Mouse (Mus musculus): ENCODE results near the gene Slc5a5. TPM values are rescaled to one million over a fixed set of nuclear protein-coding genes. Genes with fewer than 3 reads are reported as not detected.
A peak's percentile ranks its signal among the peaks of the same experiment; 100 is the strongest.
"Not testable (repeated sequence)": the region's sequence is repeated elsewhere in the genome, so short reads cannot be mapped to it uniquely, and the experiment has no call there.

The Slc5a5 gene
- polyA plus RNA-seq, 1 experiment, result not detected

DNA sequence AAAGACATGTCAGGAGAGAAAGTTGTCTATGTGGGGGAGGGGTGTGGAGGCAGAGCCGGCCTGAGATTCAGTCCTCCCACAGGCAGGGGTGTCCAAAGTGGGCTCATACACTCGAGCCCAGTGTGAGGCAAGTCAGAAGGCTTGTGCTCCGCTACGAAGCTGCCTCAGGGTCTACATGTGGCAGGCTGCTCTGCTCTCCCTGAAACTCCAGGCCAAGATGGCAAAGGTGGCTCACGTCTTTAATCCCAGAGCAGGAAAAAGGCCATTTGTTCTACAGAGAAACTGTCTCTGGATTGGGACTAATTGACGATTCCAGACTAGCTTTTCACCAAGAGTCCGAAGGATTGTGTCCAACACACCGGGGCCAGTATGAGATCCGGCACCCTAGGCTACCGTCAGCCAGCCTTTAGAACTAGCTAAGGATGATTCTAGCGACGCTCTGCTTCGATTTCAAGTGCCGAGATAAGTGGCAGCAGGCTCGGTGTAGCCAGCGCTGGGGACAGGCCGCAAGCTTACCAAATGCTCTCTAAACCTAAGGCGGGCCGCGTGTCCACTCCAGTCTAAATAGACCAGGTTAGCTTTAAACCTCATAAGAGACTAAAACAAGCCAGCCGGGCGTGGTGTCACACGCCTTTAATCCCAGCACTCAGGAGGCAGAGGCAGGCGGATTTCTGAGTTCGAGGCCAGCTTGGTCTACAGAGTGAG, 3.9 kb upstream of the Slc5a5 start:
- H3K4me3 ChIP-seq (ENCODE audit: insufficient read depth, low read length), result peak overlapping the region; percentile 98
- H3K4me1 ChIP-seq (ENCODE audit: control insufficient read depth, insufficient read depth, low read length), result peaks cover 16% of the 10 kb centered on the region
- H3K27ac ChIP-seq (ENCODE audit: insufficient read depth, low read depth, low read length), result peak overlapping the region; percentile 65
- no peak for TF ChIP-seq CTCF (IDR thresholded peaks at IDR 0.05; ENCODE audit: low read depth, low read length)
- no peak for TF ChIP-seq POLR2A (IDR thresholded peaks at IDR 0.05; ENCODE audit: borderline replicate concordance, low read depth, low read length)

DNA sequence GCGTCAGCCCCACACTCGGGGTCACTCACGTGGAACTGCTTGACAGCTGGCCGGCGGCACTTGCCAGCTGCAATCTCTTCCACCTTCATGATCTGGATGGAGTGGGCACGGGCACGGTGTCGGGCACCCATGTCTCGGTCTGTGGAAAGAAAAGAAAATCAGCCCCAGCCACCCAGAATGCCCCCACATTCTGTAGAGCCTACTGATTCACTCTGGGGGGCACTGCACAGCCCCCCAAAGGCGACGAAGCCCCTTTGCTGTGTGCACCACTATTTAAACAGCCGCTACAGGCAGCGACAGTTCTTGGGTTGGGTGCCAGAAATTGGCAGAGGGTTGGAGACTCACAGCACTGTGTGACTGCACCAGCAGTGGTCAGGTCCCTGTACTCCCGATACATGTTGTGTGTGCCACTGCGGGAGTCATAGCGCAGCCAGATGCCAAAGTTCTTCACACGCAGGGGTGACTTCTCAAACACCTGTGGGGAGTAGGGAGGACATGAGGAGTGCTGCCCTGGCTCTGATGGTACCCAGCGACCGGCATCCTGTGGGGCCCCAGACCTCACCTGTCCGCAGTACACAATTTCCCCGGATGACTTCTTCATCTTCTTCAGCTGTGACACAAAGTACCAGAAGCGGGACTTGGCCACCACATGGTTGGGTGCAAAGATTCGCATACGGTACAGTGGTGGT, 3.2 kb upstream of the Slc5a5 start:
- not testable (repeated sequence) for H3K27ac ChIP-seq (ENCODE audit: insufficient read depth, low read depth, low read length)
- H3K4me1 ChIP-seq (ENCODE audit: control insufficient read depth, insufficient read depth, low read length), result peaks cover 10% of the 10 kb centered on the region
- H3K4me3 ChIP-seq (ENCODE audit: insufficient read depth, low read length), result peak overlapping the region; percentile 98

DNA sequence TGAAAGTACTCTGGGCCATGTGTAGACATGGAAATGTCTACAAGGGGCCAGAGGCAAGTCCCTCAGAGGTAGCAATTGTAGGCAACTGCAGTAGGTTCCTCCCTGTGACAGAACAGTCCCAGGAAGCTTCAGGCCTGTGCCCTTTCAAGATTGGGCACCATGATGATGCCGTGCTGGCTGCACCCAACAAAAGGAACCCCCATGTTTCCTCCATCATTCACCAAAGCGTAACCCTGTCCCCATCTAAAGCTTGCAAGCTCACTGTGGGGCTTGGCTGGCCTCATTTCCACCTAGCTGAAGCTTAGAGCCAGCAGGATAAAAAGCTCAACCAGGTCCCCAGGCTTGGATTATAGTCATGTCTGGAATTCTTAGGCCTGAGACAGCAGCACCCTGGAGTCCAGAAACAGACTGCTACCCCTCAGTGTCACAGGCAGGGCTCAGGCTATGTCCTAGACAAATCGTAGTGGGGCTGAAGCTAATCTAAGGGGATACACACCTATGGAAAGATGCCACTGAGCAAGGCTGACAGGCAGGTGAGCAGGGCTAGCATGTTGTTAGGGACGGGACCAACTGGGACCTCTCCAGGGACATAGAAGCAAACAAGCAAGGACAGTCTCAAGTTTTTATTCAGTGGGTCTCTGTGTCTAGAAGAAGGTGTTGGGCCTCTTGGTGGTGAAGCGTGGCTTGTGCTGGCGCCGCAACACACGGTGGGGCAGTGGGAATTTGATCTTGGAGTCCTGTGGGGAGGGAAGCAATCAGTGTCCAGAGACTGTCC, 2.4 kb upstream of the Slc5a5 start:
- Histone ChIP-seq H3K4me1 (ENCODE audit: control insufficient read depth, insufficient read depth, low read length) (peaks cover 6% of the 10 kb centered on the region; the same call in 1 of the 2 replicates), H3K4me3 (ENCODE audit: insufficient read depth, low read length) (no peak overlapping the region), H3K27ac (ENCODE audit: insufficient read depth, low read depth, low read length) (no peak overlapping the region)
- TF ChIP-seq CTCF (IDR thresholded peaks at IDR 0.05; ENCODE audit: low read depth, low read length), result no peak
- no peak for TF ChIP-seq POLR2A (IDR thresholded peaks at IDR 0.05; ENCODE audit: borderline replicate concordance, low read depth, low read length)

DNA sequence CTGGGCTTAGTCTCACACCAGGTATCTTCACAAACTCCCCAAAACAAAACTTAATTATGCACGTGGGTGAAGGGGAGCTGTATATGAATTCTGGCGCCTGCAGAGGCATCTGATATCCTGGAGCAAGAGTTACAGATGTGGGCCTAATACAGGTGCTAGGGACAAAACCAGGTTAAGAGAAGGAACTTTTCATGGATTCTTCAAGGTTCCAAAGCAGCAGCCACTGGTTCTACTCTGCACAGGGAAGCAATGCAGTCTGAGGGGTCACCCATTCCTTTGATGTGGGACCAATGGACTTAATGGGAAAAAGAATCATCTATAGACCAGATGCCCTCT, 1.8 kb upstream of the Slc5a5 start:
- peaks cover 6% of the 10 kb centered on the region; the same call in 1 of the 2 replicates for H3K4me1 ChIP-seq (ENCODE audit: control insufficient read depth, insufficient read depth, low read length)
- no peak overlapping the region for H3K27ac ChIP-seq (ENCODE audit: insufficient read depth, low read depth, low read length)
- TF ChIP-seq POLR2A (IDR thresholded peaks at IDR 0.05; ENCODE audit: borderline replicate concordance, low read depth, low read length) (no peak), CTCF (IDR thresholded peaks at IDR 0.05; ENCODE audit: low read depth, low read length) (no peak)
- no peak overlapping the region for H3K4me3 ChIP-seq (ENCODE audit: insufficient read depth, low read length)

DNA sequence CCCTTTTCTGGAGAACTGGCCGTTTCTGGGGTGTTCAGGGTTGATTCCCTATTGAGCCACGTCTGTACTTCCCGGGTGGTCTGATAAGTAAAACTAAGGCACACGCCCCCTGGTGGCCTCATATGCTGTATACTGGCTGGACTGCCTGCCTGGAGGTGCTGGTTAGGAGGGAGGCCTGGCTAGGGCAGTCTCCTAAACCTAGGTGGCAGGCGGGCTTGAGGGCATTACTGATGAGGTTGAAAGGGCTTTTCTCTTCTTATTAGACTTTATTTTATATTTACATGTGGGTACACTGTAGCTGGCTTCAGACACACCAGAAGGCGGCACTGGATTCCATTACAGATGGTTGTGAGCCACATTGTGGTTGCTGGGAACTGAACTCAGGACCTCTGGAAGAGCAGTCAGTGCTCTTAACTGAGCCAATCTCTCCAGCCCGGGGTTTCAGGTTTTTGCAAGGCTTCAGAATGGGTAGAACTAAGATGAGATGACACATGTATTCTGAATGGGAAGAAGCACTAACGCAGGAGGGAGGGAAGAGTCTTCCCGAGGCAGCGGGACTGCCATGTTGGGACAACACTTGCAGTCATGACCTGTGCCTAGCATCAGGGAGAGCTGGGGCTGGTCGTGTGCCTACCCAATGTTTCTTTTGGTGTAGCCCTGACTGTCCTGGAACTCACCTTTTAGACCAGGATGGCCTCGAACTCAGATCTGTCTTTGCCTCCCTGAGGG, 1.3 kb upstream of the Slc5a5 start:
- TF ChIP-seq POLR2A (IDR thresholded peaks at IDR 0.05; ENCODE audit: borderline replicate concordance, low read depth, low read length) (peak; percentile 49; the same call in 1 of the 2 replicates), CTCF (IDR thresholded peaks at IDR 0.05; ENCODE audit: low read depth, low read length) (peak; percentile 87)
- no peak overlapping the region for H3K4me3 ChIP-seq (ENCODE audit: insufficient read depth, low read length)
- peaks cover 5% of the 10 kb centered on the region; the same call in 1 of the 2 replicates for H3K4me1 ChIP-seq (ENCODE audit: control insufficient read depth, insufficient read depth, low read length)
- no peak overlapping the region for H3K27ac ChIP-seq (ENCODE audit: insufficient read depth, low read depth, low read length)

DNA sequence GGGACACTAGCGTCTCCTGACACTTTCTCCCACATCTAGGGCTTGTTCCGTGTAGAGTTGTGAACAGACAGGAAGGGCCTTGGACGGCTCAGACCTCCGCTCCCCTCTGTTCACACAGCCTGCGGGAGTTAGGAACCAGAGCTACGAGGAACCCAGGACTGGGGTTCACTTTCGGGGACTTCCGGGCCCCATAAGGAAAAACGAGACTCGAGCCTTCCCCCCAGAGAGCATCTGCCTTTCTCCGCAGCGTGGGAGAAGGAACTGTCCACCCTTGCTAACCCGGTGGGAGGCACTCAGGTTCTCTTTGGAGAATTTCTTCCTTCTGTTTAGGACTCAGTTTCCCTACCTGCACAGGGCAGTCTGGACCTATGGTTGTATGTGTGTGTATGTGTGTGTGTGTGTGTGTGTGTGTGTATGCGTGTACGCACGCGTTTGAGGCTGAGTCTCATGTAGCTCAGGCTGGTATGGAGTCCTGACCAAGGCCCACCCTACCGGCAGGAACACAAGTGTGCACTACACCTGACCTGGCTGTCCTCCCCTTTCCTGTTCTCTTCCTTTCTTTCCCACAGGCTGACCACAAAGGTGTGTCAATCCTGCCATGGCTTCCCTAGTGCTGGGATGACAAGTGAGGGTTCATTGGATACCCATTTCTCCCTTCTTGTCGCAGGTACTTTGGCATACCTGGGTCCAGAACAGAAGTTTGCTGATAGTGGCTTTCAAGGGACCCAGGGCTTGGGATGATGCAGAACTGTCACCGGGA, 519 bp upstream of the Slc5a5 start:
- Histone ChIP-seq H3K27ac (ENCODE audit: insufficient read depth, low read depth, low read length) (no peak overlapping the region), H3K4me3 (ENCODE audit: insufficient read depth, low read length) (no peak overlapping the region), H3K4me1 (ENCODE audit: control insufficient read depth, insufficient read depth, low read length) (no peaks in the 10 kb centered on the region)
- TF ChIP-seq CTCF (IDR thresholded peaks at IDR 0.05; ENCODE audit: low read depth, low read length), result no peak
- TF ChIP-seq POLR2A (IDR thresholded peaks at IDR 0.05; ENCODE audit: borderline replicate concordance, low read depth, low read length), result no peak

DNA sequence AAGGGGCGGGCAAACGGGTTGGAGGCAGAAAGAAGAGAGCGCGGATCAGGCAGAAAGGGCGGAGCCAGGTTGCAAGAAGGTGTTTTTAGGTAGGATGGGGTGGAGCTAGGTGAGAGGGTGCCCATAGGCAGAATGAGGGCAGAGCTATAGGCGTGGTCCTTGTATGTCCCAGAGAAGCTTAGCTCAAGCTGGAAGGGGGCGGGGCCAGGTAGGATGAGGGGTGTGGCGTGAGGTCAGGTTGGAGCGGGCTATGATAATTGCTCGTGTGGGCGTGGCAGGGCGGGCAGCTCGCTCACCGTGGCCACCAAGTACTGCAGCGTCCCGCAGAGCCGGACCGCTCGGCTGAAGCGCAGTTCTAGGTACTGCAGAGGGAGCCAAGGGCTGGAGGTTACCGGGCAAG, 1.2 kb downstream of the Slc5a5 start:
- no peaks in the 10 kb centered on the region for H3K4me1 ChIP-seq (ENCODE audit: control insufficient read depth, insufficient read depth, low read length)

DNA sequence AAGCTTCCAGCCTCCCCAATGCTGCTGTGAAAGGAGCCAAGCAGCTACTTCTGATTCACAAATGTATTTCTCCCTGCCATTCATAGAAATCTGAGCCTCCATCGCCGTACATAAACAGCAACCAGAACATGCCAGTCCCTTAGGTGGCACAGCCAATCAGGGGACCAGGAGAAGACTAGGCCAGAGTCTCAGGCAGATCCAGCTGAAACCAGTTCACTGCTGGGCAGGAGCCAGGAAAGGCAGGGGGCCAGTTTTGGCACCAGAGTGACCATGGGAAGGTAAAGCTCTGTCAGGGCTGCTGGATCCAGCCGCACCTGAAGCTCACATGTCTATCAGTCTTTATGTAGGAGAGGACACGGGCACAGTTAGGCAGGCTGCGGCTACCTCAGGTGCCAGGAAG, 1.9 kb downstream of the Slc5a5 start:
- Histone ChIP-seq H3K4me3 (ENCODE audit: insufficient read depth, low read length) (no peak overlapping the region), H3K27ac (ENCODE audit: insufficient read depth, low read depth, low read length) (no peak overlapping the region)
- no peak for TF ChIP-seq POLR2A (IDR thresholded peaks at IDR 0.05; ENCODE audit: borderline replicate concordance, low read depth, low read length)
- TF ChIP-seq CTCF (IDR thresholded peaks at IDR 0.05; ENCODE audit: low read depth, low read length), result no peak

More for the DNA sequence above, 1.2 kb downstream of the Slc5a5 start:
- TF ChIP-seq POLR2A (IDR thresholded peaks at IDR 0.05; ENCODE audit: borderline replicate concordance, low read depth, low read length) (no peak), CTCF (IDR thresholded peaks at IDR 0.05; ENCODE audit: low read depth, low read length) (no peak)
- Histone ChIP-seq H3K27ac (ENCODE audit: insufficient read depth, low read depth, low read length) (no peak overlapping the region), H3K4me3 (ENCODE audit: insufficient read depth, low read length) (no peak overlapping the region)

DNA sequence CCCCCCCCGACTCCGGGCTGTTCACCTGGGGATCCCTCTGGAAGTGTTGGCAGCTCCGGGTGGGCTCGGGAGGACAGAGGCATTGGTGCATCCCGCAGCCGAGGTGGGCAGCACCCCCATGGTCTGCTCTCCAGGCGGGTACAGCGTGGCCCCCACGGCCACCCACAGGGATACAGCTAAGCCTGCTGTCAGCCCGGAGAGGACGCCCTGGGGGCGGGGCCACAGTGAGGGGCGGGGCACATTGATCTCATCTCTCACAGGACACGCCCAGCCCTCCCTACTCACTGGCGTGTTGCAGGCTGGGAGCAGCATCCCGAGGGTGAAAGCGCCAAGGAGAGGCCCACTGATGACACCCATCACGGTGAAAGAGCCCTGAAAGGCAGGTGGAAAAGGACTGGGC, 4.9 kb downstream of the Slc5a5 start:
- TF ChIP-seq POLR2A (IDR thresholded peaks at IDR 0.05; ENCODE audit: borderline replicate concordance, low read depth, low read length), result no peak
- peaks cover 16% of the 10 kb centered on the region for H3K4me1 ChIP-seq (ENCODE audit: control insufficient read depth, insufficient read depth, low read length)
- no peak overlapping the region for H3K27ac ChIP-seq (ENCODE audit: insufficient read depth, low read depth, low read length)
- no peak overlapping the region for H3K4me3 ChIP-seq (ENCODE audit: insufficient read depth, low read length)

More for the DNA sequence above, 1.9 kb downstream of the Slc5a5 start:
- H3K4me1 ChIP-seq (ENCODE audit: control insufficient read depth, insufficient read depth, low read length), result peaks cover 4% of the 10 kb centered on the region; the same call in 1 of the 2 replicates
